Mouse (Mus musculus): ENCODE results near the gene Cadm1. TPM values are rescaled to one million over a fixed set of nuclear protein-coding genes. Genes with fewer than 3 reads are reported as not detected.

Cadm1 gene
- polyA plus RNA-seq, 1 experiment, result 70.3 TPM

DNA sequence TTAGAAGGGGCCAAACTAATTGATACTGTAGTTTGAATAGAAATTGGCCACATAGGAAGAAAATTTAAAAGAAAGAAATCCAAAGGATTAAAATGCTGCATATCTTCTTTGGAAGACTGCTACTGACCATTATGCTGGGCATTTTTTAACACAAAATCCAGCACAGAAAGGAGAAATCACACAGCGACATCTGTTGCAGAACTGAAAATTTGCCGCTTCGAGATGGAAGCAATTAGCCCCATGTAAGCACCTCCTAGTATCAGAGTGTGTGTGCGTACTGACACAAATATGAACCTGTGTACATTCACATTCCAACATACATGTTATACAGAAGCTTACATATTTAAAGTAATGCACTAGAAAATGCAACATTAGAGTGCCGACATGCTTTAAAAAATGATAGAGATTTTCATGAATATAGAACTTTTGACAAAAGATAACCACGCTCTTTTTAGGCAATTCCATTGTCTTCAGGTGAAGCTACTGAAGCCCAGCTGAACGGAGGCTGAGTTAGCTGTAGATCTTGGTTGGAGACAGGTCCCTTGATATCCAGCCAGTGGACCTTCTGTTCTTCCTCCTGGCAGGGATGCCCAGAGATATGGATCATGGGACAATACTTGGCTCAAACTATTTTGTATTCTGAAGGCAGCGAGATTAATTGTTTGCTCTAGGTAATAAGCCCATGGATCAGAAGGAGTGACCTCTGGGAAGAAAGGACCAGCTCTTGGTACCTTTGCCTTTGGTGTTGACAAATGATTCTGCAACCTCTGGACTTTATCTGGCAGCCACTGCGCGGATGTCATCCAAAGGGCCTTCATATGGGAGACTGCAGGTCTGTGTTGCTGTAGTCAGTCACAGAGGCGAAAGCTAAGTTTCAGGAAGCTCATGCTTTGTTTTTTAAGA is 4.9 kb downstream of the Cadm1 start:
- Histone ChIP-seq H3K4me3 (ENCODE audit: low read depth, low read length) (no peak overlapping the region), H3K9me3 (replicated peaks; ENCODE audit: control insufficient read depth, insufficient read depth, low read length, poor library complexity, severe bottlenecking) (no peaks in the 10 kb centered on the region; the same call in 1 of the 2 replicates), H3K36me3 (ENCODE audit: control insufficient read depth, insufficient read depth, low read length, poor library complexity, severe bottlenecking) (no peaks in the 10 kb centered on the region; the same call in 1 of the 2 replicates), H3K4me1 (ENCODE audit: control insufficient read depth, insufficient read depth, low read length) (peaks cover under 1% of the 10 kb centered on the region), H3K9ac (ENCODE audit: low read depth, poor library complexity, severe bottlenecking) (no peak overlapping the region), H3K27ac (ENCODE audit: insufficient read depth, low read length) (no peak overlapping the region), H3K27me3 (ENCODE audit: control insufficient read depth, insufficient read depth, low read length, poor library complexity, severe bottlenecking) (0 out of 2 replicates have a peak, but pooled peaks cover 2% of the 10 kb centered on the region)
- TF ChIP-seq POLR2A (IDR thresholded peaks at IDR 0.05; ENCODE audit: insufficient read depth, low read length) (no peak), CTCF (IDR thresholded peaks at IDR 0.05; ENCODE audit: low read depth, low read length) (no peak), EP300 (IDR thresholded peaks at IDR 0.05; ENCODE audit: insufficient read depth, low read depth, low read length) (no peak)

DNA sequence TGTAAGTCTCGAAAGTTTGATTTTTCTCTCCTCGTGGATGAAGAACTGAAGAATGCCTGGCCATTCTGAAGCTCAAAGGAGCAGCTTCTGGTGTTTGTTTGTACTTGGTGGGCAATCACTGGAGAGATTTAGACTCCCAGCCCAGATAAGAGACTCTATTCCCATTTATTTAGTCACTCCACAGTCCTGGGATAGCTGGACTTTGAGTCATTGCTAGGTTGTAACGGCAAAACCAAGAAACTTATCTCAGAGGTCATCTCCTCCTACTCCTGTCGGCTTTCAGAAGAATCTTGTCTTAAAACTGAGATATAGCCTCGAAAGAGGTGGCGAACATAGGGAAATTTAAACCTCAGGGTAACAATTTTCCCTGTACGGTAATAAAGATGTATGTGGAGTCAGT is 15.3 kb downstream of the Cadm1 start:
- Histone ChIP-seq H3K27me3 (ENCODE audit: control insufficient read depth, insufficient read depth, low read length, poor library complexity, severe bottlenecking) (no peaks in the 10 kb centered on the region), H3K36me3 (ENCODE audit: control insufficient read depth, insufficient read depth, low read length, poor library complexity, severe bottlenecking) (no peaks in the 10 kb centered on the region), H3K4me1 (ENCODE audit: control insufficient read depth, insufficient read depth, low read length) (no peaks in the 10 kb centered on the region), H3K4me3 (ENCODE audit: low read depth, low read length) (no peak overlapping the region), H3K9ac (ENCODE audit: low read depth, poor library complexity, severe bottlenecking) (no peak overlapping the region), H3K27ac (ENCODE audit: insufficient read depth, low read length) (no peak overlapping the region), H3K9me3 (replicated peaks; ENCODE audit: control insufficient read depth, insufficient read depth, low read length, poor library complexity, severe bottlenecking) (no peaks in the 10 kb centered on the region)
- TF ChIP-seq CTCF (IDR thresholded peaks at IDR 0.05; ENCODE audit: low read depth, low read length) (no peak), POLR2A (IDR thresholded peaks at IDR 0.05; ENCODE audit: insufficient read depth, low read length) (no peak), EP300 (IDR thresholded peaks at IDR 0.05; ENCODE audit: insufficient read depth, low read depth, low read length) (no peak)

DNA sequence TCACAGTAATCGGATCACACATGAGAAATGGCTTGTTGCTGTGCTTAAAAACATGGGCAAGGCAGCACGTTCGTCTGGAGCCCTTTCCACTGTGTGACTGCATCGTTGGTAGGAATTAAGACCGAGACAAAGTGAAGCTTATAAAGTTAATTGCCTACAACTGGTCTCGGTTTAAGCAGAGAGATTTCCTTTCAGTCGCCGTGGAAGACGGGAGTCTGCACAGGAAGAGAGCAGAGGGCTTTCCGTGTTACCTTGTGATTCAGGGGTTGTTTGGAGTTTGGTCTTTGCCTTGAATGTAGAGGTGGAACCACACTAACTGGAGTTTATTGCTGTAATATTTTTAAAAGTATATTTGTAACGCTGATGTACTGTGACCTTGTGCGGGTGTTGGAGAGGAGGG is 15.7 kb downstream of the Cadm1 start:
- H3K36me3 ChIP-seq (ENCODE audit: control insufficient read depth, insufficient read depth, low read length, poor library complexity, severe bottlenecking), result no peaks in the 10 kb centered on the region
- no peaks in the 10 kb centered on the region for H3K27me3 ChIP-seq (ENCODE audit: control insufficient read depth, insufficient read depth, low read length, poor library complexity, severe bottlenecking)
- no peak overlapping the region for H3K4me3 ChIP-seq (ENCODE audit: low read depth, low read length)
- H3K9ac ChIP-seq (ENCODE audit: low read depth, poor library complexity, severe bottlenecking), result no peak overlapping the region
- H3K4me1 ChIP-seq (ENCODE audit: control insufficient read depth, insufficient read depth, low read length), result no peaks in the 10 kb centered on the region
- no peak overlapping the region for H3K27ac ChIP-seq (ENCODE audit: insufficient read depth, low read length)
- TF ChIP-seq CTCF (IDR thresholded peaks at IDR 0.05; ENCODE audit: low read depth, low read length), result no peak
- TF ChIP-seq EP300 (IDR thresholded peaks at IDR 0.05; ENCODE audit: insufficient read depth, low read depth, low read length), result no peak
- TF ChIP-seq POLR2A (IDR thresholded peaks at IDR 0.05; ENCODE audit: insufficient read depth, low read length), result no peak
- H3K9me3 ChIP-seq (replicated peaks; ENCODE audit: control insufficient read depth, insufficient read depth, low read length, poor library complexity, severe bottlenecking), result no peaks in the 10 kb centered on the region

DNA sequence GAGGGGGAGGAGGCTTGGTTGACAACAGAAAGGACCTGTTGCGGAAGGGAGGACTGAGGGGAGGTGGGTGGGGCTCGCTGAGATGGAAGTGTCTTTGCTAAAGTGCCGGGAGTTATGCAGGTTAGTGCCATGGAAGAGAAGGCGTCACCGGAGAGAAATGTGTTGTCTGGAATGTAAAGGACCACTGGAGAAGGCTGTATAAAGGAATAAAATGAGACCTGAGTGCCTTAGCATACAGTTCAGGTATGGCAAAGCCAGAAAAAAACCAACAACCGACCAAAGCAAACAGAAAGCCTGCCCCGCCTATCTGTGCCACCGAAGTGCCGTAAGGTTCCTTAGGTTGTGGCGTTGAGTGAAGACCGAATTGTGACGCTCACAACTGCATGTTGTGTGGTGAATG is 18.4 kb downstream of the Cadm1 start:
- no peak for TF ChIP-seq CTCF (IDR thresholded peaks at IDR 0.05; ENCODE audit: low read depth, low read length)
- no peak for TF ChIP-seq POLR2A (IDR thresholded peaks at IDR 0.05; ENCODE audit: insufficient read depth, low read length)
- TF ChIP-seq EP300 (IDR thresholded peaks at IDR 0.05; ENCODE audit: insufficient read depth, low read depth, low read length), result no peak
- Histone ChIP-seq H3K4me1 (ENCODE audit: control insufficient read depth, insufficient read depth, low read length) (no peaks in the 10 kb centered on the region), H3K36me3 (ENCODE audit: control insufficient read depth, insufficient read depth, low read length, poor library complexity, severe bottlenecking) (no peaks in the 10 kb centered on the region), H3K27me3 (ENCODE audit: control insufficient read depth, insufficient read depth, low read length, poor library complexity, severe bottlenecking) (no peaks in the 10 kb centered on the region), H3K4me3 (ENCODE audit: low read depth, low read length) (no peak overlapping the region), H3K9me3 (replicated peaks; ENCODE audit: control insufficient read depth, insufficient read depth, low read length, poor library complexity, severe bottlenecking) (no peaks in the 10 kb centered on the region), H3K9ac (ENCODE audit: low read depth, poor library complexity, severe bottlenecking) (no peak overlapping the region), H3K27ac (ENCODE audit: insufficient read depth, low read length) (no peak overlapping the region)

DNA sequence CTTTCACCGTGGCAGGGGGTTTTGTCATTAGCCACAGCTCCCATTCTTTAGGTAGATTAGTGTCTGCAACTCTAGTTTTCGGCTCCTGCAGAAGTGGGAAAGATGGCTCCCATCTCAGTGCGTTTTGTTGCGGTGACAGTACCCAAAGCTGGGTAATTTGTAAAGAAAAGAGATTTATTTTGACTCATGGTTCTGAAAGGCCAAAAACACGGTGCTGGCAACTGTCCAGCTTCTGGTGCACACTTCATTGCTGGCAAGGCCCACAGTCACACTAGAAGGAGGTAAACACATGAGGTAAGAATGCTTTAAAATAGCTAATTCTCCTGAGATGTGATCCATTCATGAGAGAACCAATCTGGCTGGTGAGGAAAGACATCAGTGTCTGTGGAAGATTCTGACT is 18.9 kb downstream of the Cadm1 start:
- no peak overlapping the region for H3K4me3 ChIP-seq (ENCODE audit: low read depth, low read length)
- no peaks in the 10 kb centered on the region for H3K4me1 ChIP-seq (ENCODE audit: control insufficient read depth, insufficient read depth, low read length)
- no peaks in the 10 kb centered on the region for H3K9me3 ChIP-seq (replicated peaks; ENCODE audit: control insufficient read depth, insufficient read depth, low read length, poor library complexity, severe bottlenecking)
- no peak overlapping the region for H3K9ac ChIP-seq (ENCODE audit: low read depth, poor library complexity, severe bottlenecking)
- TF ChIP-seq CTCF (IDR thresholded peaks at IDR 0.05; ENCODE audit: low read depth, low read length) (no peak), POLR2A (IDR thresholded peaks at IDR 0.05; ENCODE audit: insufficient read depth, low read length) (no peak), EP300 (IDR thresholded peaks at IDR 0.05; ENCODE audit: insufficient read depth, low read depth, low read length) (no peak)
- H3K27me3 ChIP-seq (ENCODE audit: control insufficient read depth, insufficient read depth, low read length, poor library complexity, severe bottlenecking), result no peaks in the 10 kb centered on the region
- no peaks in the 10 kb centered on the region for H3K36me3 ChIP-seq (ENCODE audit: control insufficient read depth, insufficient read depth, low read length, poor library complexity, severe bottlenecking)
- no peak overlapping the region for H3K27ac ChIP-seq (ENCODE audit: insufficient read depth, low read length)

DNA sequence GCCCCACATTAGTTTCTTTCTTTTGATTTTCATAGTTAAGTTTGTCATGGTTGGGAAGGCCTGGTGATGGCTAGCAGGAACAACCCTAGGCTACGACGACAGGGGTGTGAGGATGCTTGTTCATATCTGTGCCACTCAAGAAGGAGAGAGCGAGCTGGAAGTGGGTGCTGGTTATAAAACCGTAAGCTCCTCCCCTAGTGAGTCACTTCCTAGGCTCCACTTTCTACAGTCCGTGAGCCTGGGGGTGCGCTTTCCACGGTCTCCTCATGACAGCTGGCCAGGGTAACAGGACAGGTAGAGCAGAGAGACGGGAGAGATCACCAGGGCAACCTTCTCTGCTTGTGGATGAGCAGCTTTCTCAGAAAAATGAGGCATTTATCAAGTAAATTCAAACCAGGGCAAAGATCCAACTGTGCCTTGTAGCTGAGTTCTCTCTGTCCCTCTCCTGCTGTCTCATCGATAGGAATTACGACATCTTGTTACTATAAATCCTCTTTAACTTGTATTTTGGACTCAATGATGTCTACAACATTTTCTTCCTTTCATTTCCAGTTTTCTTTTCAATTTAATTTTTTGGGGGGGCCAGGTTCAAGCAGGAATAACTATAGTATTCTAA is 23.1 kb downstream of the Cadm1 start:
- Histone ChIP-seq H3K9me3 (replicated peaks; ENCODE audit: control insufficient read depth, insufficient read depth, low read length, poor library complexity, severe bottlenecking) (no peaks in the 10 kb centered on the region), H3K4me1 (ENCODE audit: control insufficient read depth, insufficient read depth, low read length) (no peaks in the 10 kb centered on the region), H3K9ac (ENCODE audit: low read depth, poor library complexity, severe bottlenecking) (no peak overlapping the region), H3K36me3 (ENCODE audit: control insufficient read depth, insufficient read depth, low read length, poor library complexity, severe bottlenecking) (no peaks in the 10 kb centered on the region), H3K27ac (ENCODE audit: insufficient read depth, low read length) (no peak overlapping the region), H3K27me3 (ENCODE audit: control insufficient read depth, insufficient read depth, low read length, poor library complexity, severe bottlenecking) (no peaks in the 10 kb centered on the region), H3K4me3 (ENCODE audit: low read depth, low read length) (no peak overlapping the region)
- TF ChIP-seq POLR2A (IDR thresholded peaks at IDR 0.05; ENCODE audit: insufficient read depth, low read length) (no peak), CTCF (IDR thresholded peaks at IDR 0.05; ENCODE audit: low read depth, low read length) (no peak), EP300 (IDR thresholded peaks at IDR 0.05; ENCODE audit: insufficient read depth, low read depth, low read length) (no peak)

Measured in ES-Bruce4 (cell line).